Mouse (Mus musculus): ENCODE measurements around the gene Spns3. TPM values are rescaled to one million over a fixed set of nuclear protein-coding genes. Genes with fewer than 3 reads are reported as not detected.
"Not testable (repeated sequence)": the region's sequence is repeated elsewhere in the genome, so short reads cannot be mapped to it uniquely, and the experiment has no call there.

Spns3 gene
- polyA plus RNA-seq, 1 experiment, result 2.5 TPM

- DNase-seq (ENCODE audit: low read depth, low spot score), result no peak
- 21% methylated on average over 6 of the region's 6 CpGs for WGBS
These were observed 14.0 kb upstream of the Spns3 start for GRCm38 (mm10) chr11:72564232-72564807.

GRCm38 (mm10) chr11:72560661-72561060 is 10.4 kb upstream of the Spns3 start:
- DNase-seq (ENCODE audit: low read depth, low spot score), result no peak
- 68% methylated on average over 3 of the region's 3 CpGs for WGBS

GRCm38 (mm10) chr11:72558155-72558554 is 7.8 kb upstream of the Spns3 start:
- DNase-seq (ENCODE audit: low read depth, low spot score), result no peak
- WGBS, result 60% methylated on average over 5 of the region's 5 CpGs

GRCm38 (mm10) chr11:72556953-72557352 is 6.6 kb upstream of the Spns3 start:
- WGBS, result 71% methylated on average over 2 of the region's 2 CpGs
- no peak for DNase-seq (ENCODE audit: low read depth, low spot score)

DNA sequence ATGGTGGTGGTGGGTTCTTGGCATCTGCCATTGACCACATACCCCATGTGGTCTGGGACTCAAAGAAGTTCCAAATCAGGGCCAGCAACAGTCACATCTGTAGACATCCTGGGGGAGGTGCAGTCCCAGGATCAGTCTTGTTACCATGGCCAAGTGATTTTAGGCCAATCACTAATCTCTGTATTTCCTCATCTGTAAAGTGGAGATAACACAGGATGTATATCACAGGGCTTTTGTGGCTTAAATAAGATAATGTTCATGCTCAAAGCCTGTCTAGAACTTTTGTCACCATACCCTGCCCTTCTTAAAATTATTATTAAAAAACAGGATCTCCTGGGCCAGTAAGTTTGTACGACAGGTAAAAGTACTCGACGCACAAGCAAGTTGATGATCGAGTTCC is 6.2 kb upstream of the Spns3 start:
- 91% methylated on average over 4 of the region's 4 CpGs for WGBS
- no peak for DNase-seq (ENCODE audit: low read depth, low spot score)

DNA sequence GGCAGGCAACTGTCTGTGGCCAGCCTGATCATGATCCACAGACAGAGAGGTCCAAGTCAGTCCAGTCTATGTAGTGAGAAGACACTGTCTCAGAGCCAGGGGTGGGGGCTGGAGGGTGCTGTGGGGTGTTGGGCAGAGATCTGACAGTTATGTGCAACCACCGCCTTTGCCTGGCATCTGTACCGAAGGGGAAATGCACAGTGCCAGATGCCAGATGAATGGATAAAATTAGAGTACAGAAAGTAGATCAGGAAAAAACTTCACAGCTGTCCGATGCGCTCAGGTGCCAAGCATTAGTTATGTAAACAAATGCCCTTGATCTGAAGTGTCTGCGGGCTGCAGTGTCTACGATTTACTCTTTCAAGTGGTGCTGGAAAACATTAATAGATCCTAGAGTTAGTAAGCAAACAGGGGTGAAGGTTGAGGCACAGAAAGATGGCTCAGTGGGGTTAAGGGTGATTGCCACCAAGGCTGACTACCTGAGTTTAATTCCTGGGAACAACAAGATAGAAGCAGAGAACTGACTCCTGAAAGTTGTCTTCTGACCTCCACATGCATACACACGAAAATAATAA is 1.3 kb upstream of the Spns3 start:
- DNase-seq (ENCODE audit: low read depth, low spot score), result no peak
- WGBS, result 19% methylated on average over 7 of the region's 7 CpGs

GRCm38 (mm10) chr11:72547181-72547580 is 3.1 kb downstream of the Spns3 start:
- WGBS, result 73% methylated on average over 3 of the region's 3 CpGs
- DNase-seq (ENCODE audit: low read depth, low spot score), result no peak

DNA sequence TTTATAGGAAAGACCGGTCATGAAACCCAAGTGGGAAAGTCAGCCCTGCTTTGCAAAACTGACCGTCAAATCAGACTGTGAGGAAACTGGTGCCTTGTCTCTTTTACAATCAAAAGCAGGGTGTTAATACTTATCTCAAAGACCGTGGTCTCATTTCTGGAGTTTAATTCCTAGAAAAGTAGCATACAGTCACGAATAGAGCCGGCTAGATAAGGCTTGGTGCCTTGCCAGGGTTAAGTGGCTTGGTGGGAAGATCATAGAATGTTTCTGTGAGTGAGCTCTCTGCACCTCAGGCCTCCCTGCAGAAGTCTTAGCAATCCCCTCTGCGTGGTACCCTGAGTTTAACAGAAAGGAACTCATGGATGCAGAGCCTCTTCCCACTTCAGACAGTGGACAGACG is 5.6 kb downstream of the Spns3 start:
- DNase-seq (ENCODE audit: low read depth, low spot score), result no peak
- WGBS, result 59% methylated on average over 7 of the region's 7 CpGs

- DNase-seq (ENCODE audit: low read depth, low spot score), result not testable (repeated sequence)
- WGBS, result 97% methylated on average over 1 of the region's 1 CpGs
These were observed 6.6 kb downstream of the Spns3 start for GRCm38 (mm10) chr11:72543692-72544091.

GRCm38 (mm10) chr11:72542586-72542985 is 7.7 kb downstream of the Spns3 start:
- WGBS, result 91% methylated on average over 1 of the region's 1 CpGs
- DNase-seq (ENCODE audit: low read depth, low spot score), result no peak

DNA sequence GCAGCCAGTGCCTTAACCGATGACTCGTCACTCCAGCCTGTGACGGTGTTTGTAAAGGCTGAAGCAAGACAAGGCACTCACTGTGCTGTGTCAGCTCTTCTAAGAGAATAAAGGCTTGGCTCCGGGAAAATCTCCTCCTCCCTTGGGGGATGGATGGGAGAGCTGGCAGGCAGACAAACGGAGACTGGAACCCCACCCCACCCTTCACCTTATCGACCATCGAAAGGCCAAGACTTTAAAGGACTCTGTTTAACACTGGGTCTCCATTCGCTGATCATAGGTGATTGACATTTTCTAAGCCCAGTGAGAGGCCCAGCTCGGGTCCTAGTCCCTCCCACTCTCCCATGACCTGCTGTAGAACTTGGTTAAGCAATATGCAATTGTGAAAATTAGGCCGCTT is 8.4 kb downstream of the Spns3 start:
- DNase-seq (ENCODE audit: low read depth, low spot score), result no peak
- 72% methylated on average over 10 of the region's 10 CpGs for WGBS

GRCm38 (mm10) chr11:72540437-72540836 is 9.9 kb downstream of the Spns3 start:
- peak; percentile 48 for DNase-seq (ENCODE audit: low read depth, low spot score)
- 52% methylated on average over 6 of the region's 6 CpGs for WGBS

DNA sequence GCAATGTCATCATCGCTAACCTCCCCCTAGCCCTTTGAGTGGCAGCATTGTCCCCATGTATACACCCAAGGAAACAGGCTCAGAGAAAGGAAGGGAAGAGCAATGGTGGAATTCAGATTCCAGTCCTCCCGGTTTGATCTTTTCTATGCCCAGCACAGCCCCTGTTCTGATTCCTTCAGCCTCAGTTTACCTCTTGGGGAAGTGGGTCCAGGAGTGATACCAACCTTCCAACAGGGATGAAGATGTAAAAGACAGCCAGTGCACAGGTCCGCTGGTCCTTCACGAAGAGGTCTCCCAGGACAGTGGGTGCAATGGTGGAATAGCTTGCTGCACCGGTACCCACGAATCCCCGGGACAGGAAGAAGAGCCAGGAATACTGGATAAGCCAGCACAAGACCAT is 11.5 kb downstream of the Spns3 start:
- 91% methylated on average over 7 of the region's 7 CpGs for WGBS
- DNase-seq (ENCODE audit: low read depth, low spot score), result no peak

DNA sequence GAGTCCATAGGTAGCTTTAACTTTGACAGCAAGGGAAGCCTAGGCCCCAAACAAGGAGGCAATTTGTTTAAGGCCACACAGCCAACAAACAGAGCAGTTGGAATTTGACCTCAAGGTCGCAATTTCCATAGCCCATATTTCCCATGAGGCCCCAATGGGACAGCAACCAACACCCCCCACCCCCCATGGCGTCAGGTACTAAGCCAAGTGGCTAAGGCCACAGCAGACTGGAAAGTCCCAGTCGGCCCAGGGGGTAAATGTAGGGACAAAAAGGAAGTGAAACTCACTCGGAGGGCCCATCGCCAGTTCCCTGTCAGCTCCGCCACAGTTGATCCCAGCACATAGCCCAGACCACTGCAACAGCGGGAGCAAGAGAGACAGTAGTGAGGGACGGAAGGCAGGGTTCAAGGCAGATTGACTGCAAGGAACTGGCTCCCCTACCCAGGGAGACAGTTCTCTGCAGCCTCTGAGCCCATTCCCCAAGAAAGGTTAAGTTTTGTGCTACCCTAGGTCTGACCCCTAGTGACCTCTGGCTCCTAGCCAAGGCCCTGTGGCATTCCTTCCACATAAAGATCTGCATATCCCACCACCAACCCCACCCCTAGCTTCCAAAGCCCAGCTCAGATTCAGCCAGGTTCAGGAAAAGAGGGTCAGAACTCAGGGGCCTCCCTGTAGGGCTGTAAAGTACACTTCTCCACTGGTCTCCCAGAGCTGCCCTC is 12.1 kb downstream of the Spns3 start:
- no peak for DNase-seq (ENCODE audit: low read depth, low spot score)

GRCm38 (mm10) chr11:72537503-72537902 is 12.8 kb downstream of the Spns3 start:
- WGBS, result 88% methylated on average over 2 of the region's 2 CpGs
- DNase-seq (ENCODE audit: low read depth, low spot score), result no peak

More for the DNA sequence above, 12.1 kb downstream of the Spns3 start:
- WGBS, result 36% methylated on average over 8 of the region's 8 CpGs

GRCm38 (mm10) chr11:72535519-72535918 is 14.8 kb downstream of the Spns3 start:
- 84% methylated on average over 3 of the region's 3 CpGs for WGBS
- DNase-seq (ENCODE audit: low read depth, low spot score), result no peak

GRCm38 (mm10) chr11:72532890-72533289 is 17.4 kb downstream of the Spns3 start:
- DNase-seq (ENCODE audit: low read depth, low spot score), result no peak
- WGBS, result 84% methylated on average over 3 of the region's 3 CpGs

DNA sequence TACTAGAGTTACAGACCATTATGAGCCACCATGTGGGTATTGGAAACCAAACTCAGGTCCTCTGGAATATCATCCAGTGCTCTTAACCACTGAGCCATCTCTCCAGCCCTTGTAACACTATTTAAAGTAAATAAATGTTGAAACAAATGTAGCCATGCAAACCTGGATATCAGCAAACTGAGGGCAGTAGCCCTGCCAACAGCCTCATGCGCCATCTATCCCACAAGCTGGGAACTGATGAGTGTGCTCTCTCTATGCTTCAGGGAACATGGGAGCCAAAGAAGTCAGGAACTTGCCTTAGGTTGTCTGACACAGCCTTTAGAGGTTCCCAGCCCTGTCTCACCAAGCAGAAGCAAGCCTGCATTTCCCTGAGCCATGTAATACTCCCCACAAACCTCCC is 18.7 kb downstream of the Spns3 start:
- no peak for DNase-seq (ENCODE audit: low read depth, low spot score)
- WGBS, result 83% methylated on average over 1 of the region's 1 CpGs

- WGBS, result 74% methylated on average over 5 of the region's 5 CpGs
- DNase-seq (ENCODE audit: low read depth, low spot score), result no peak
These were observed 19.2 kb downstream of the Spns3 start for GRCm38 (mm10) chr11:72531144-72531543.

DNA sequence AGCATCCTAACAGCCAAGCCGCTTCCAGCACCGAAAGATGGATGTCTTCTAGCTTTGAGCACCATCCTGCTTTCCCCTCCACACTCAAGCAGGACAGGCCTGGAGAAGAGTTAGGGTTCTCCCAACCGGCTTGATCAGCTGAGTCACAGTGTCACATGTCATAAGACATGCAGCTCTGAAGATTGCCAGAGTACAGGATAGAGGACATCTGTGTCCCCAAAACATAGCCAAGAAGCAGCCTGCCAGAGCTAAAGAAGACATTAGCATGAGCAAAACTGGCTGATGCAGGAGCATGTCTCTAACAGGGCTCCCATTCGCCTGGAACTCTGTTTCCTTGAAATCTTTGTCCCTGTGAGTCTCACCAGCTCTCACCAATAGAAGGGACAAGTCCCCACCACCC is 24.1 kb downstream of the Spns3 start:
- 87% methylated on average over 4 of the region's 4 CpGs for WGBS
- no peak for DNase-seq (ENCODE audit: low read depth, low spot score)

- 76% methylated on average over 4 of the region's 4 CpGs for WGBS
- no peak for DNase-seq (ENCODE audit: low read depth, low spot score)
These were observed 26.6 kb downstream of the Spns3 start for GRCm38 (mm10) chr11:72523711-72524110.

Measured in large intestine, adult 2 months (tissue).